Mouse (Mus musculus) ES-Bruce4 (cell line): ENCODE measurements around the gene Tbl1xr1. TPM values are rescaled to one million over a fixed set of nuclear protein-coding genes. Genes with fewer than 3 reads are reported as not detected.

ENCODE experiments used
- H3K27ac ChIP-seq: 2 replicates; pipeline ENCODE4 v1.5.1; 2012; ENCODE audit warnings: low read length, inconsistent platforms; ENCODE audit not compliant: insufficient read depth
- H3K27me3 ChIP-seq: 2 replicates; pipeline ENCODE4 v1.6.1; 2012; ENCODE audit warnings: mild to moderate bottlenecking, low read length, inconsistent platforms; ENCODE audit not compliant: control insufficient read depth, poor library complexity, insufficient read depth, severe bottlenecking
- H3K36me3 ChIP-seq: 2 replicates; pipeline ENCODE4 v1.6.1; 2012; ENCODE audit warnings: inconsistent platforms, mild to moderate bottlenecking, low read length, moderate library complexity; ENCODE audit not compliant: control insufficient read depth, poor library complexity, insufficient read depth, severe bottlenecking
- H3K4me1 ChIP-seq: one replicate; pipeline ENCODE4 v1.8.1; 2011; ENCODE audit warnings: low read length; ENCODE audit not compliant: control insufficient read depth, insufficient read depth
- H3K4me3 ChIP-seq: 2 replicates; pipeline ENCODE4 v1.5.1; 2011; ENCODE audit warnings: low read depth, mild to moderate bottlenecking, low read length
- H3K9ac ChIP-seq: 2 replicates; pipeline ENCODE4 v1.6.1; 2012; ENCODE audit warnings: low read depth, mild to moderate bottlenecking, inconsistent platforms; ENCODE audit not compliant: poor library complexity, severe bottlenecking
- H3K9me3 ChIP-seq: replicated peaks from 2 replicates; pipeline ENCODE4 v1.6.1; 2012; ENCODE audit warnings: mild to moderate bottlenecking, low read length, inconsistent platforms; ENCODE audit not compliant: control insufficient read depth, poor library complexity, insufficient read depth, severe bottlenecking
- CTCF ChIP-seq: IDR thresholded peaks from one replicate; pipeline ENCODE4 v1.8.1; 2011; ENCODE audit warnings: low read depth, low read length
- EP300 ChIP-seq: IDR thresholded peaks from 2 replicates; pipeline ENCODE4 v1.6.1; 2011; ENCODE audit warnings: low read depth, low read length; ENCODE audit not compliant: insufficient read depth
- POLR2A ChIP-seq: IDR thresholded peaks from one replicate; pipeline ENCODE4 v1.8.1; 2011; ENCODE audit warnings: low read length; ENCODE audit not compliant: insufficient read depth
- polyA plus RNA-seq: library from polyadenylated mRNA; stranded (reverse); fragments of >200 nt; gene quantifications from 2 replicates; pipeline ENCODE4 v1.2.4, GENCODE M21; 2011; ENCODE audit warnings: low read depth; ENCODE audit not compliant: missing spikeins, insufficient read depth, insufficient read length

The Tbl1xr1 gene
- polyA plus RNA-seq, 1 experiment, result 64.4 TPM

- H3K9ac ChIP-seq, result no peak overlapping the region
- no peaks in the 10 kb centered on the region for H3K4me1 ChIP-seq
- peaks cover 5% of the 10 kb centered on the region; the same call in 1 of the 2 replicates for H3K36me3 ChIP-seq
- no peak for TF ChIP-seq CTCF
- no peak for TF ChIP-seq POLR2A
- no peak for TF ChIP-seq EP300
- H3K27me3 ChIP-seq, result no peaks in the 10 kb centered on the region
- H3K4me3 ChIP-seq, result no peak overlapping the region
- no peak overlapping the region; the same call in 1 of the 2 replicates for H3K27ac ChIP-seq
- 0 out of 2 replicates have a peak, but pooled peaks cover 3% of the 10 kb centered on the region for H3K9me3 ChIP-seq
Measured at GRCm38 (mm10) chr3:22103986-22104515, 27.6 kb downstream of the Tbl1xr1 start.

GRCm38 (mm10) chr3:22105471-22105870 lies 29.0 kb downstream of the Tbl1xr1 start:
- no peak for TF ChIP-seq EP300
- TF ChIP-seq POLR2A, result no peak
- TF ChIP-seq CTCF, result no peak
- H3K27me3 ChIP-seq, result no peaks in the 10 kb centered on the region
- H3K4me1 ChIP-seq, result no peaks in the 10 kb centered on the region
- H3K9ac ChIP-seq, result no peak overlapping the region
- 0 out of 2 replicates have a peak overlapping the region, but pooled peaks have one; percentile 41 for H3K27ac ChIP-seq
- no peak overlapping the region for H3K4me3 ChIP-seq
- H3K36me3 ChIP-seq, result peaks cover 5% of the 10 kb centered on the region; the same call in 1 of the 2 replicates
- 0 out of 2 replicates have a peak, but pooled peaks cover 3% of the 10 kb centered on the region for H3K9me3 ChIP-seq

- peaks cover 5% of the 10 kb centered on the region; the same call in 1 of the 2 replicates for H3K36me3 ChIP-seq
- peak overlapping the region; percentile 61 for H3K27ac ChIP-seq
- H3K9me3 ChIP-seq, result no peaks in the 10 kb centered on the region
- no peaks in the 10 kb centered on the region for H3K27me3 ChIP-seq
- no peak overlapping the region for H3K4me3 ChIP-seq
- no peaks in the 10 kb centered on the region for H3K4me1 ChIP-seq
- no peak for TF ChIP-seq CTCF
- no peak overlapping the region for H3K9ac ChIP-seq
Measured at GRCm38 (mm10) chr3:22108013-22108412, 31.6 kb downstream of the Tbl1xr1 start.

- H3K9me3 ChIP-seq, result no peaks in the 10 kb centered on the region
- H3K36me3 ChIP-seq, result peaks cover 3% of the 10 kb centered on the region; the same call in 1 of the 2 replicates
- no peaks in the 10 kb centered on the region for H3K4me1 ChIP-seq
- no peak overlapping the region for H3K9ac ChIP-seq
- H3K4me3 ChIP-seq, result no peak overlapping the region
- no peaks in the 10 kb centered on the region for H3K27me3 ChIP-seq
- TF ChIP-seq CTCF (peak; percentile 14), POLR2A (no peak), EP300 (no peak)
- H3K27ac ChIP-seq, result no peak overlapping the region; the same call in 1 of the 2 replicates
Measured at GRCm38 (mm10) chr3:22109651-22110050, 33.2 kb downstream of the Tbl1xr1 start.

GRCm38 (mm10) chr3:22113773-22114172 lies 37.3 kb downstream of the Tbl1xr1 start:
- Histone ChIP-seq H3K4me1 (peaks cover 1% of the 10 kb centered on the region), H3K36me3 (no peaks in the 10 kb centered on the region; the same call in 1 of the 2 replicates), H3K27me3 (no peaks in the 10 kb centered on the region), H3K4me3 (no peak overlapping the region), H3K27ac (no peak overlapping the region), H3K9me3 (peaks cover 6% of the 10 kb centered on the region; the same call in 1 of the 2 replicates), H3K9ac (no peak overlapping the region)
- no peak for TF ChIP-seq EP300
- no peak for TF ChIP-seq CTCF
- no peak for TF ChIP-seq POLR2A

DNA sequence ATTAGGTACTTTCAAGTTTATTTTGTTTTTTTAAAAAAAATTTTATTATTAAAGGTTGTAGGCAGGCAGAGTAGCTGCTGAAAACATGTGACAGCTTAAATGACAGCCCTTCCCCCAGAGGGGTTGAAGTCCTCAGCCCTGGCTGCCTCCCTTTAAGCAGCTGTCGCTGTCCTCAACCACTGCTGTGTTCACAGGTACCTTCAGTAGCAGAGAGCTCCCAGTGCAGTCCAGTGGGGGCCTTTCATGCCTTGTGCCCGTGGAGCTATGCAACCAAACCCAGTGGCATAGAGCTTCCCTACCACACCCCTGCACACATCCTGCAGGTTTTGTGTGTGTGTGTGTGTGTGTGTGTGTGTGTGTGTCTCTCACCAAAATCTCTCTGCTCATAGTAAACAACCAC lies 38.8 kb downstream of the Tbl1xr1 start:
- H3K4me1 ChIP-seq, result peaks cover 3% of the 10 kb centered on the region
- H3K36me3 ChIP-seq, result no peaks in the 10 kb centered on the region; the same call in 1 of the 2 replicates
- no peak overlapping the region for H3K27ac ChIP-seq
- H3K9me3 ChIP-seq, result peaks cover 6% of the 10 kb centered on the region; the same call in 1 of the 2 replicates
- TF ChIP-seq POLR2A (no peak), CTCF (no peak), EP300 (no peak)
- no peak overlapping the region for H3K9ac ChIP-seq
- no peaks in the 10 kb centered on the region for H3K27me3 ChIP-seq
- no peak overlapping the region for H3K4me3 ChIP-seq
